Mouse (Mus musculus) C2C12 (cell line): ENCODE data around the gene Phgdh. TPM values are rescaled to one million over a fixed set of nuclear protein-coding genes. Genes with fewer than 3 reads are reported as not detected.

ENCODE experiments used
- H3K27me3 ChIP-seq: one replicate; pipeline ENCODE4 v1.6.1; 2011; ENCODE audit not compliant: control insufficient read depth, insufficient read depth, insufficient read length
- H3K36me3 ChIP-seq: one replicate; pipeline ENCODE4 v1.6.1; 2011; ENCODE audit not compliant: control insufficient read depth, insufficient read depth
- H3K4me3 ChIP-seq: one replicate; pipeline ENCODE4 v1.5.1; 2011; ENCODE audit warnings: mild to moderate bottlenecking, control low read depth; ENCODE audit not compliant: poor library complexity, insufficient read depth, severe bottlenecking
- H3K79me2 ChIP-seq: one replicate; pipeline ENCODE4 v1.6.1; 2011; ENCODE audit not compliant: control insufficient read depth, insufficient read depth
- H3K79me3 ChIP-seq: one replicate; pipeline ENCODE4 v1.6.1; 2011; ENCODE audit warnings: low read depth, control low read depth
- H3ac ChIP-seq: one replicate; pipeline ENCODE3; 2011; ENCODE audit warnings: low read depth; ENCODE audit not compliant: control insufficient read depth, insufficient read length
- CEBPB ChIP-seq: IDR thresholded peaks from one replicate; pipeline ENCODE4 v1.6.1; 2011; ENCODE audit warnings: low read depth, mild to moderate bottlenecking, control low read depth, moderate library complexity
- CTCF ChIP-seq: IDR thresholded peaks from one replicate; pipeline ENCODE4 v1.5.1; 2011; ENCODE audit not compliant: control insufficient read depth, insufficient read depth, insufficient read length
- FOSL1 ChIP-seq: IDR thresholded peaks from one replicate; pipeline ENCODE4 v1.8.0; 2011; ENCODE audit warnings: mild to moderate bottlenecking, low read length; ENCODE audit not compliant: poor library complexity, insufficient read depth, severe bottlenecking
- MAX ChIP-seq: IDR thresholded peaks from one replicate; pipeline ENCODE4 v1.6.1; 2011; ENCODE audit warnings: mild to moderate bottlenecking, control low read depth
- MYOD1 ChIP-seq: IDR thresholded peaks from one replicate; pipeline ENCODE4 v1.6.1; 2011; ENCODE audit warnings: low read depth; ENCODE audit not compliant: control insufficient read depth, insufficient read length
- MYOG ChIP-seq: IDR thresholded peaks from one replicate; pipeline ENCODE4 v1.6.1; 2011; ENCODE audit not compliant: control insufficient read depth, insufficient read length; ENCODE audit errors: extremely low read depth
- USF1 ChIP-seq: IDR thresholded peaks from one replicate; pipeline ENCODE4 v1.6.1; 2011; ENCODE audit warnings: low read depth, mild to moderate bottlenecking, control low read depth, moderate library complexity
- polyA plus RNA-seq: library from polyadenylated mRNA; unstranded; fragments of >200 nt; fragmentation: generic; extraction: Trizol; gene quantifications from one replicate; pipeline ENCODE4 v1.2.1, GENCODE M21; 2012; ENCODE audit warnings: missing spikeins

Gene Phgdh
- polyA plus RNA-seq, 1 experiment, result 843 TPM

GRCm38 (mm10) chr3:98315181-98315580 lies 24.6 kb downstream of the Phgdh start:
- Histone ChIP-seq H3K4me3 (no peak overlapping the region), H3K27me3 (no peaks in the 10 kb centered on the region), H3K79me2 (no peaks in the 10 kb centered on the region), H3K36me3 (peaks cover 55% of the 10 kb centered on the region), H3K79me3 (no peaks in the 10 kb centered on the region), H3ac (no peak overlapping the region)
- no peak for TF ChIP-seq USF1
- no peak for TF ChIP-seq MYOG
- TF ChIP-seq MAX, result no peak
- no peak for TF ChIP-seq CTCF
- no peak for TF ChIP-seq MYOD1
- TF ChIP-seq CEBPB, result no peak
- no peak for TF ChIP-seq FOSL1

- Histone ChIP-seq H3K36me3 (peaks cover 38% of the 10 kb centered on the region), H3K79me2 (no peaks in the 10 kb centered on the region), H3ac (no peak overlapping the region), H3K79me3 (no peaks in the 10 kb centered on the region), H3K27me3 (no peaks in the 10 kb centered on the region), H3K4me3 (no peak overlapping the region)
- TF ChIP-seq USF1, result no peak
- no peak for TF ChIP-seq MAX
- TF ChIP-seq MYOG, result no peak
These were observed 26.3 kb downstream of the Phgdh start for GRCm38 (mm10) chr3:98313294-98314155.

GRCm38 (mm10) chr3:98312867-98313266 lies 26.9 kb downstream of the Phgdh start:
- Histone ChIP-seq H3K36me3 (peaks cover 31% of the 10 kb centered on the region), H3ac (no peak overlapping the region), H3K79me2 (no peaks in the 10 kb centered on the region), H3K27me3 (no peaks in the 10 kb centered on the region), H3K4me3 (no peak overlapping the region), H3K79me3 (no peaks in the 10 kb centered on the region)
- TF ChIP-seq MYOD1, result no peak
- no peak for TF ChIP-seq CEBPB
- no peak for TF ChIP-seq MYOG
- TF ChIP-seq MAX, result no peak
- no peak for TF ChIP-seq FOSL1
- TF ChIP-seq CTCF, result no peak
- no peak for TF ChIP-seq USF1

- H3K79me3 ChIP-seq, result no peaks in the 10 kb centered on the region
These were observed 29.3 kb downstream of the Phgdh start for GRCm38 (mm10) chr3:98310456-98310855.

GRCm38 (mm10) chr3:98308606-98309005 lies 31.2 kb downstream of the Phgdh start:
- peaks cover 5% of the 10 kb centered on the region for H3K36me3 ChIP-seq
- H3ac ChIP-seq, result no peak overlapping the region
- H3K27me3 ChIP-seq, result no peaks in the 10 kb centered on the region
- TF ChIP-seq MYOD1 (no peak), MYOG (no peak), MAX (no peak), CTCF (no peak), USF1 (no peak), CEBPB (no peak), FOSL1 (no peak)
- no peaks in the 10 kb centered on the region for H3K79me3 ChIP-seq
- no peaks in the 10 kb centered on the region for H3K79me2 ChIP-seq
- H3K4me3 ChIP-seq, result no peak overlapping the region

More at GRCm38 (mm10) chr3:98310456-98310855, 29.3 kb downstream of the Phgdh start:
- peaks cover 9% of the 10 kb centered on the region for H3K36me3 ChIP-seq
- H3K79me2 ChIP-seq, result no peaks in the 10 kb centered on the region
- H3K27me3 ChIP-seq, result no peaks in the 10 kb centered on the region
- TF ChIP-seq CTCF (no peak), CEBPB (no peak), MAX (no peak), FOSL1 (no peak), MYOD1 (no peak), MYOG (no peak), USF1 (no peak)
- no peak overlapping the region for H3K4me3 ChIP-seq
- H3ac ChIP-seq, result no peak overlapping the region

DNA sequence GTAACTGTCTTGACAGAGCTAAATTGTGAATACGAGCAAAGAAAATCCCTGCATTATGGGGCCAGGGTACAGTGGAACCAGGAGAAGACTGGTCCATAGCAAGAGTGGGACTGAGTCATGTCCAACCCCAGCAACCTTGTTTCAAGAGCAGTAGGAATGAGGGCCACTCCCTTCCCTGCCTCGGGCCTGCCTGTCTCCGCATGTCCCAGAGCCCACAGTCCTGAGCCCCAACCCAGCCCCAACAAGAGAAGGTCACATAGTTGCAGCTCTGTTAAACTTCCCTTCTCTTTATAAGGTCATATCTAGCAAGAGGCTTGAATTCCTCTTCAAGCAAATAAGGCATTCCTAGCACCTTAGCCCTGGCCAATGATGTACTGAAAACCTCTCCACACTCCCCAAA lies 38.0 kb downstream of the Phgdh start:
- Histone ChIP-seq H3ac (no peak overlapping the region), H3K4me3 (no peak overlapping the region), H3K36me3 (no peaks in the 10 kb centered on the region), H3K79me3 (no peaks in the 10 kb centered on the region), H3K79me2 (no peaks in the 10 kb centered on the region), H3K27me3 (peaks cover 3% of the 10 kb centered on the region)
- TF ChIP-seq MYOG (no peak), CTCF (no peak), MAX (no peak), MYOD1 (no peak), CEBPB (no peak), FOSL1 (no peak), USF1 (no peak)
